Mouse (Mus musculus) CH12.LX (cell line): ENCODE measurements at regions not wholly inside any gene's neighbourhood (a gene's known extent, or its start where the extent isn't known, plus 50 kb on each side); places are given as distances from the start of the nearest gene placed in this dataset.

Experiments
- CHD1 ChIP-seq: IDR thresholded peaks from 2 replicates; pipeline ENCODE4 v1.6.1; 2012; ENCODE audit warnings: low read depth, low read length, improper control_type of control experiment, inconsistent platforms
- CTCF ChIP-seq, 2 experiments: IDR thresholded peaks in 1 of 2; conservative IDR thresholded peaks in 1 of 2; 2 replicates each; pipeline ENCODE4 v1.5.1; 2011 to 2012; ENCODE audit warnings: low read depth in 2 of 2, low read length in 2 of 2, improper control_type of control experiment in 1 of 2, inconsistent platforms in 1 of 2, mild to moderate bottlenecking in 1 of 2, moderate library complexity in 1 of 2
- MAFK ChIP-seq: IDR thresholded peaks from 2 replicates; pipeline ENCODE4 v1.6.1; 2011; ENCODE audit warnings: low read length, improper control_type of control experiment; ENCODE audit not compliant: insufficient replicate concordance
- MAZ ChIP-seq: IDR thresholded peaks from 2 replicates; pipeline ENCODE4 v1.6.1; 2012; ENCODE audit warnings: low read depth, mild to moderate bottlenecking, inconsistent platforms, low read length, improper control_type of control experiment, moderate library complexity
- MYC ChIP-seq: IDR thresholded peaks from 2 replicates; pipeline ENCODE4 v1.6.1; 2011; ENCODE audit warnings: low read depth, mild to moderate bottlenecking, improper control_type of control experiment, low read length
- POLR2A ChIP-seq: IDR thresholded peaks from 2 replicates; pipeline ENCODE4 v1.6.1; 2011; ENCODE audit warnings: low read depth, mild to moderate bottlenecking, improper control_type of control experiment, low read length
- POLR2AphosphoS2 ChIP-seq: IDR thresholded peaks from 2 replicates; pipeline ENCODE4 v1.6.1; 2011; ENCODE audit warnings: low read depth, low read length, improper control_type of control experiment
- RAD21 ChIP-seq: IDR thresholded peaks from 2 replicates; pipeline ENCODE4 v1.6.1; 2011; ENCODE audit warnings: low read depth, mild to moderate bottlenecking, low read length, improper control_type of control experiment, moderate library complexity
- USF1 ChIP-seq: IDR thresholded peaks from 2 replicates; pipeline ENCODE4 v1.6.1; 2014; ENCODE audit warnings: low read depth, mild to moderate bottlenecking, inconsistent platforms, low read length, improper control_type of control experiment

DNA sequence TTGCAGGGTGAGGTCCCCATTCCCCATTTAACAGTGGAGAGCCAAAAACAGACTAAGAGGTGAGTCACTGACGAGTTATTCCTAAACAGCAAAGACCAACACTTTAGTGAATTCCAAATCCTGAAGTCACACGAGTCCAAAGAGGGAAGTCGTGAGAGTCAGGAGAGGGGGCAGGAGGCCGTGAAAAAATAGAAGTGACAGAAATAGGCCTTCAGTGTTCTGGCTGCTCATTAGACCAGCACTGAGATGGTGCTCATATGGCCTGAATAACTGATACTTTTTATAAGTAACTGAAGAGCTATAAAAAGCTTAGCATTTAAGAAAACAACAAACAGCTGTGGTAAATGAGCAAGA lies 68.5 kb upstream of the Bach2 start:
- TF ChIP-seq POLR2A (no peak), MAFK (no peak), RAD21 (no peak), CTCF (conservative IDR thresholded peaks at IDR 0.05 in 1 of 2, IDR thresholded peaks at IDR 0.05 in 1 of 2; ENCODE audit: low read depth in 2 of 2, low read length in 2 of 2) (no peak), MYC (no peak), MAZ (no peak), USF1 (no peak), POLR2AphosphoS2 (no peak), CHD1 (no peak)
